In the genomic region with DNA sequence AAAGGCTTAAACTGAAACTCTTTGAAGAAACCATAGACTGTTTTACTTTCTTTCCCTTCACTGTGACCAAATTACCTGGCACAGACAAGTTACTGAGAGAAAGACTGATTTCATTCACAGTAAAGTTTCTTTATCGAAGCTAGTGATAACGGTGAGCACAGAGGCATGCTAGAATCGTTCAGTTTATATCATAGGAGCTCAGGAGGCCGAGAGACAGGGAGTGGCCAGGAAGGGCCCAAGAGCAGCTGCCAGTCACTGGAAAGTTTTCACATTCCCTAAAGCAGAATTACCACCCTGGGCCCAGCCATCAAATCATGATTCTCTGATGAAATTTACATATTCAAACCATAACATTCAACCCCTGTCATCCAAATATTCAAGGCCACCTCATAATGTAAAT, we compare ENCODE assay signal across 17 mouse cellular contexts.
"Had no signal": no experiment of that assay in that cellular context is flagged by ENCODE, and none has a peak within 500 bp of the region (broad histone marks: within the 10 kb centered on the region; RNA-seq: fewer than 3 reads in every experiment).

No protein-coding gene starts in this region.

- ATAC-seq: liver, embryonic 12.5 days; liver, postnatal 0 days; lung, postnatal 0 days; midbrain, embryonic 13.5 days; midbrain, embryonic 15.5 days; midbrain, embryonic 16.5 days had no signal

- DNase-seq: left cerebral cortex, postnatal 4 days; liver; liver, embryonic 13.5 days; liver, postnatal 0 days; lung, adult 18-20 months; lung, adult 2 months; lung, embryonic 14.5 days; lung, postnatal 10 days; lung, postnatal 14 days; lung, postnatal 36 days; lung, postnatal 4 days; midbrain, embryonic 14.5 days had no signal
